Mouse (Mus musculus) MEL (cell line): Measurements from ENCODE around the gene Kpnb1.

Experiments used
- CTCF ChIP-seq, 3 experiments: IDR thresholded peaks in 2 of 3; conservative IDR thresholded peaks in 1 of 3; 2 replicates each; pipeline ENCODE4 v1.5.1; 2011 to 2012; ENCODE audit warnings: low read length in 3 of 3, low read depth in 2 of 3, mild to moderate bottlenecking in 2 of 3, improper control_type of control experiment in 1 of 3, inconsistent platforms in 1 of 3, mixed read lengths in 1 of 3, moderate library complexity in 1 of 3; ENCODE audit not compliant: control insufficient read depth in 1 of 3, insufficient read depth in 1 of 3, poor library complexity in 1 of 3, severe bottlenecking in 1 of 3
- E2F4 ChIP-seq: IDR thresholded peaks from 2 replicates; pipeline ENCODE4 v1.6.1; 2011; ENCODE audit warnings: low read depth, low read length, improper control_type of control experiment, borderline replicate concordance
- GATA1 ChIP-seq: IDR thresholded peaks from 2 replicates; pipeline ENCODE4 v1.6.1; 2011; ENCODE audit warnings: low read depth, low read length, improper control_type of control experiment
- MAFK ChIP-seq: IDR thresholded peaks from 2 replicates; pipeline ENCODE4 v1.6.1; 2011; ENCODE audit warnings: low read depth, mild to moderate bottlenecking, low read length, improper control_type of control experiment, borderline replicate concordance
- POLR2A ChIP-seq, 2 experiments: IDR thresholded peaks; 2 replicates each; pipeline ENCODE4 v1.6.1; 2011 to 2012; ENCODE audit warnings: low read length in 2 of 2, mild to moderate bottlenecking in 2 of 2, control low read depth in 1 of 2, improper control_type of control experiment in 1 of 2, low read depth in 1 of 2, moderate library complexity in 1 of 2; ENCODE audit not compliant: control insufficient read depth in 1 of 2, insufficient read depth in 1 of 2, poor library complexity in 1 of 2
- SMC3 ChIP-seq: IDR thresholded peaks from 2 replicates; pipeline ENCODE4 v1.6.1; 2011; ENCODE audit warnings: low read depth, low read length, improper control_type of control experiment
- USF1 ChIP-seq: IDR thresholded peaks from 2 replicates; pipeline ENCODE4 v1.6.1; 2014; ENCODE audit warnings: low read depth, mild to moderate bottlenecking, inconsistent platforms, low read length, improper control_type of control experiment, moderate library complexity
- ZKSCAN1 ChIP-seq: IDR thresholded peaks from 2 replicates; pipeline ENCODE4 v1.6.1; 2012; ENCODE audit warnings: low read depth, mild to moderate bottlenecking, inconsistent platforms, low read length, improper control_type of control experiment, moderate library complexity
- ZMIZ1 ChIP-seq: IDR thresholded peaks from 2 replicates; pipeline ENCODE4 v1.6.1; 2012; ENCODE audit warnings: low read depth, mild to moderate bottlenecking, inconsistent platforms, low read length, improper control_type of control experiment, moderate library complexity
- ZNF384 ChIP-seq: IDR thresholded peaks from 2 replicates; pipeline ENCODE4 v1.6.1; 2012; ENCODE audit warnings: low read depth, mild to moderate bottlenecking, inconsistent platforms, low read length, improper control_type of control experiment

DNA sequence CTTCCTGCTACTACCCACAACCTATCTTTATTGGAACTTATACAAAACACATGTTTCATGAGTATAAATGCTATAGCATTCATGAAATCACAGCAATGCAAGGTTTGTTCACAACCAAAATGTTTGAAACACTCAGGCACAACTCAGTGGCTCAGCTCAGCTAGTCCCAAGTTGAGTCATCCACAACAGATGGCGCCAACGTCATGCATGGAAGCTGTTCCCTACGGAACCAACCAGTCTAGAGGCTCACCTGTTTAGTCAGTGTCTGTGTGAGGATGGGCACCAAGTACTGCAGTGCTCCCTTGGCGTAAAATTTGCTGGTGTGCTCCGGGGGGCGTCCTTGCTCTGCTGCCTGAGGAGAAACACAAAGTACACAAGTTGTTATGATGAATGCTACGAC, 12.2 kb downstream of the Kpnb1 start:
- no peak for TF ChIP-seq ZMIZ1
- TF ChIP-seq SMC3 = no peak
- no peak for TF ChIP-seq USF1
- TF ChIP-seq MAFK = no peak
- no peak for TF ChIP-seq GATA1
- TF ChIP-seq ZKSCAN1 = no peak
- TF ChIP-seq ZNF384 = no peak
- no peak for TF ChIP-seq POLR2A (IDR thresholded peaks at IDR 0.05; ENCODE audit: control insufficient read depth in 1 of 2, insufficient read depth in 1 of 2, low read depth in 1 of 2, low read length in 2 of 2, poor library complexity in 1 of 2)
- TF ChIP-seq CTCF (IDR thresholded peaks at IDR 0.05 in 2 of 3, conservative IDR thresholded peaks at IDR 0.05 in 1 of 3; ENCODE audit: control insufficient read depth in 1 of 3, insufficient read depth in 1 of 3, low read depth in 2 of 3, low read length in 3 of 3, poor library complexity in 1 of 3, severe bottlenecking in 1 of 3) = no peak
- no peak for TF ChIP-seq E2F4
